Mouse (Mus musculus): ENCODE data around the gene Oprl1. TPM values are rescaled to one million over a fixed set of nuclear protein-coding genes. Genes with fewer than 3 reads are reported as not detected.

Gene Oprl1
- not detected for total RNA-seq (2021)
- long read RNA-seq, experiment 1, result 0 reads
- long read RNA-seq, experiment 2, result 0 reads

- intact Hi-C loops (cut with DNase I; ENCODE audit: low total_unique reads), result no loop called here
- no peak for DNase-seq
Measured at GRCm38 (mm10) chr2:181714903-181715326, at the start of gene Oprl1. Oprl1 (plus strand) TSS chr2:181715016.

GRCm38 (mm10) chr2:181670285-181670912 lies 44.4 kb upstream of the Oprl1 start:
- intact Hi-C loops (cut with DNase I; ENCODE audit: low total_unique reads), result no loop called here
- no peak for DNase-seq

- intact Hi-C loops (cut with DNase I; ENCODE audit: low total_unique reads), result no loop called here
- DNase-seq, result no peak
Measured at GRCm38 (mm10) chr2:181670913-181671311, 43.9 kb upstream of the Oprl1 start.

GRCm38 (mm10) chr2:181671326-181671725 lies 43.5 kb upstream of the Oprl1 start, which contains the start of gene Sox18:
Sox18 (minus strand) TSS chr2:181671640.
- intact Hi-C loops (cut with DNase I; ENCODE audit: low total_unique reads), result no loop called here

GRCm38 (mm10) chr2:181671984-181672383 lies 42.8 kb upstream of the Oprl1 start:
- intact Hi-C loops (cut with DNase I; ENCODE audit: low total_unique reads), result no loop called here
- DNase-seq, result no peak

More at GRCm38 (mm10) chr2:181671326-181671725, 43.5 kb upstream of the Oprl1 start, which contains the start of gene Sox18:
- peak; percentile 36 for DNase-seq

- intact Hi-C loops (cut with DNase I; ENCODE audit: low total_unique reads), result no loop called here
Measured at GRCm38 (mm10) chr2:181673501-181673900, 41.3 kb upstream of the Oprl1 start.

GRCm38 (mm10) chr2:181674934-181675333 lies 39.9 kb upstream of the Oprl1 start:
- intact Hi-C loops (cut with DNase I; ENCODE audit: low total_unique reads), result no loop called here
- DNase-seq, result no peak

More at GRCm38 (mm10) chr2:181673501-181673900, 41.3 kb upstream of the Oprl1 start:
- no peak for DNase-seq

- DNase-seq, result peak; percentile 71
- intact Hi-C loops (cut with DNase I; ENCODE audit: low total_unique reads), result no loop called here
Measured at GRCm38 (mm10) chr2:181675454-181675853, 39.4 kb upstream of the Oprl1 start.

GRCm38 (mm10) chr2:181676424-181676823 lies 38.4 kb upstream of the Oprl1 start:
- no peak for DNase-seq
- intact Hi-C loops (cut with DNase I; ENCODE audit: low total_unique reads), result no loop called here

GRCm38 (mm10) chr2:181677096-181677754 lies 37.6 kb upstream of the Oprl1 start:
- peak; percentile 44 for DNase-seq
- intact Hi-C loops (cut with DNase I; ENCODE audit: low total_unique reads), result no loop called here

- intact Hi-C loops (cut with DNase I; ENCODE audit: low total_unique reads), result no loop called here
- DNase-seq, result no peak
Measured at GRCm38 (mm10) chr2:181677755-181678098, 37.1 kb upstream of the Oprl1 start.

- intact Hi-C loops (cut with DNase I; ENCODE audit: low total_unique reads), result no loop called here
- peak; percentile 72 for DNase-seq
Measured at GRCm38 (mm10) chr2:181678780-181679179, 36.0 kb upstream of the Oprl1 start.

GRCm38 (mm10) chr2:181679951-181680715 lies 34.7 kb upstream of the Oprl1 start, which contains the start of gene Tcea2:
Tcea2 (plus strand) TSS chr2:181680310.
- peak; percentile 68 for DNase-seq
- intact Hi-C loops (cut with DNase I; ENCODE audit: low total_unique reads), result no loop called here

GRCm38 (mm10) chr2:181680716-181681117 lies 34.1 kb upstream of the Oprl1 start:
- no peak for DNase-seq
- intact Hi-C loops (cut with DNase I; ENCODE audit: low total_unique reads), result no loop called here

GRCm38 (mm10) chr2:181681978-181682377 lies 32.8 kb upstream of the Oprl1 start:
- DNase-seq, result no peak
- intact Hi-C loops (cut with DNase I; ENCODE audit: low total_unique reads), result no loop called here

- DNase-seq, result no peak
- intact Hi-C loops (cut with DNase I; ENCODE audit: low total_unique reads), result no loop called here
Measured at GRCm38 (mm10) chr2:181683381-181683780, 31.4 kb upstream of the Oprl1 start.

GRCm38 (mm10) chr2:181684713-181685112 lies 30.1 kb upstream of the Oprl1 start:
- intact Hi-C loops (cut with DNase I; ENCODE audit: low total_unique reads), result no loop called here
- no peak for DNase-seq

- DNase-seq, result no peak
- intact Hi-C loops (cut with DNase I; ENCODE audit: low total_unique reads), result no loop called here
Measured at GRCm38 (mm10) chr2:181685686-181686085, 29.1 kb upstream of the Oprl1 start.

GRCm38 (mm10) chr2:181687586-181687985 lies 27.2 kb upstream of the Oprl1 start:
- DNase-seq, result no peak
- intact Hi-C loops (cut with DNase I; ENCODE audit: low total_unique reads), result no loop called here

GRCm38 (mm10) chr2:181689466-181690160 lies 25.2 kb upstream of the Oprl1 start:
- intact Hi-C loops (cut with DNase I; ENCODE audit: low total_unique reads), result no loop called here
- DNase-seq, result no peak

Data from gastrocnemius, postnatal 14 days (tissue).